Mouse (Mus musculus) ES-Bruce4 (cell line): ENCODE measurements around the gene 9130230L23Rik. TPM values are rescaled to one million over a fixed set of nuclear protein-coding genes. Genes with fewer than 3 reads are reported as not detected.

Source experiments
- H3K27ac ChIP-seq: 2 replicates; pipeline ENCODE4 v1.5.1; 2012; ENCODE audit warnings: low read length, inconsistent platforms; ENCODE audit not compliant: insufficient read depth
- H3K27me3 ChIP-seq: 2 replicates; pipeline ENCODE4 v1.6.1; 2012; ENCODE audit warnings: mild to moderate bottlenecking, low read length, inconsistent platforms; ENCODE audit not compliant: control insufficient read depth, poor library complexity, insufficient read depth, severe bottlenecking
- H3K36me3 ChIP-seq: 2 replicates; pipeline ENCODE4 v1.6.1; 2012; ENCODE audit warnings: inconsistent platforms, mild to moderate bottlenecking, low read length, moderate library complexity; ENCODE audit not compliant: control insufficient read depth, poor library complexity, insufficient read depth, severe bottlenecking
- H3K4me1 ChIP-seq: one replicate; pipeline ENCODE4 v1.8.1; 2011; ENCODE audit warnings: low read length; ENCODE audit not compliant: control insufficient read depth, insufficient read depth
- H3K4me3 ChIP-seq: 2 replicates; pipeline ENCODE4 v1.5.1; 2011; ENCODE audit warnings: low read depth, mild to moderate bottlenecking, low read length
- H3K9ac ChIP-seq: 2 replicates; pipeline ENCODE4 v1.6.1; 2012; ENCODE audit warnings: low read depth, mild to moderate bottlenecking, inconsistent platforms; ENCODE audit not compliant: poor library complexity, severe bottlenecking
- H3K9me3 ChIP-seq: replicated peaks from 2 replicates; pipeline ENCODE4 v1.6.1; 2012; ENCODE audit warnings: mild to moderate bottlenecking, low read length, inconsistent platforms; ENCODE audit not compliant: control insufficient read depth, poor library complexity, insufficient read depth, severe bottlenecking
- CTCF ChIP-seq: IDR thresholded peaks from one replicate; pipeline ENCODE4 v1.8.1; 2011; ENCODE audit warnings: low read depth, low read length
- EP300 ChIP-seq: IDR thresholded peaks from 2 replicates; pipeline ENCODE4 v1.6.1; 2011; ENCODE audit warnings: low read depth, low read length; ENCODE audit not compliant: insufficient read depth
- POLR2A ChIP-seq: IDR thresholded peaks from one replicate; pipeline ENCODE4 v1.8.1; 2011; ENCODE audit warnings: low read length; ENCODE audit not compliant: insufficient read depth
- polyA plus RNA-seq: library from polyadenylated mRNA; stranded (reverse); fragments of >200 nt; gene quantifications from 2 replicates; pipeline ENCODE4 v1.2.4, GENCODE M21; 2011; ENCODE audit warnings: low read depth; ENCODE audit not compliant: missing spikeins, insufficient read depth, insufficient read length

The 9130230L23Rik gene
- polyA plus RNA-seq, 1 experiment = 0.67 TPM

DNA sequence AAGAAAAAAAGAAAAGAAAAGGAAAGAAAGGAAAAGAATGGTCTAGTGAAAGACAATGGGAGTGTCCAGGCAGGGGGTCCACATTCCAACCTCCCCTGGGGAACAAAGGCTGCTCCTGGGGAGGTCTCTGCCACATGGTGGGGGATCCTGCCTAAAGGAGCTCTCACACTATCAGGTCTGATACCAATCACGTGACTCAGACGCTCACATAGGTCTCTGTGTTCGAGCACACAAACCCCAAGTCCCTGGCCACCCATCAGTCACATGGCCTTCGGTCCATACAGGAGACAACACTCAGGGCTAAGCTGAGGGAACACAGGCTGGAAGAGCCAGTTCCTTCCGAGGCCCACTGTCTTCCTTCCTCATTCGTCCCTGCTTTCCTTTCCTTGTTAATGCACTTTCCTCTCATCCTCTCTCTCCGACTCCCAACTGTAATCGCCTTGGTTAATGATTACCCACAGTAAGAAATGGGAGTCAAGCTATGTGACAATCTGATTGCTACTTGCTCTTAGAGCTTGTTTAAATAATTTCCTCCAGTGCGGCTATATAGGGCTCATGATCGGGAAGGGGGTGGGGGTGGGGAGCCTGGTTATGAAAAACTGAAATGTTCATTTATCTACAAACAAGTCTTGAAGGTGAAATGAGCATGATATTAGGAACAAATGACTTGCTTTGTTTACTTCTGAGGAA lies 38.7 kb upstream of the 9130230L23Rik start:
- TF ChIP-seq POLR2A (no peak), CTCF (no peak), EP300 (0 out of 2 replicates have a peak, but pooled peaks have one; percentile 56)
- H3K27ac ChIP-seq = peak overlapping the region; percentile 27; the same call in 1 of the 2 replicates
- H3K36me3 ChIP-seq = 0 out of 2 replicates have a peak, but pooled peaks cover 4% of the 10 kb centered on the region
- H3K27me3 ChIP-seq = no peaks in the 10 kb centered on the region
- H3K4me3 ChIP-seq = 0 out of 2 replicates have a peak overlapping the region, but pooled peaks have one; percentile 1
- H3K4me1 ChIP-seq = peaks cover 4% of the 10 kb centered on the region
- H3K9ac ChIP-seq = no peak overlapping the region
- no peaks in the 10 kb centered on the region for H3K9me3 ChIP-seq

DNA sequence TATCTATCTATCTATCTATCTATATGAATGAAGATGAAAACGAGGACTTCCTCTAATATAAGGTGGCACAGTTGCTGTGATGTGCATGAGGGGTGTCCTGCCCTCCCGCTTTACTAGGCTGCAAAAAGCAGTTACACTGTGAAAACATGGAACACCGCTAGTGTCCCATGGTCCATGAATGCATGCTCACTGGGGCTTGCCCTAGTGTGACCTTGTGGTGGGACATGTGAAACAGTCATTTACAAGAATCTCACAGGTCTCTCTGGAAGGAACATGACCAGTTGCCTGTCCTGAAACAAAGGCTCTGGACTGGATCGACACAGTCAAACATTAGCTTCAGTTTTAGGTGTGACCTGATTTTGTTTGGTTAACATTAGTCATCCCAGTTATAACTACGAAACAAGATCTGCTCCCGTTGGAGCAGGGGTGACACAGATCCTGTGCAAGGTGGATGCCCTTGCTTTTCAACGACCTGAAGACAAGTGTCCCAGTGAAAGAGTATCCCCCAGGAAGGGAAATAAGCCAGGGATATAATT lies 36.7 kb upstream of the 9130230L23Rik start:
- Histone ChIP-seq H3K4me1 (peaks cover 4% of the 10 kb centered on the region), H3K9ac (no peak overlapping the region), H3K27ac (no peak overlapping the region), H3K4me3 (no peak overlapping the region), H3K27me3 (no peaks in the 10 kb centered on the region), H3K36me3 (0 out of 2 replicates have a peak, but pooled peaks cover under 1% of the 10 kb centered on the region), H3K9me3 (no peaks in the 10 kb centered on the region)
- TF ChIP-seq EP300 (no peak), CTCF (no peak), POLR2A (no peak)

DNA sequence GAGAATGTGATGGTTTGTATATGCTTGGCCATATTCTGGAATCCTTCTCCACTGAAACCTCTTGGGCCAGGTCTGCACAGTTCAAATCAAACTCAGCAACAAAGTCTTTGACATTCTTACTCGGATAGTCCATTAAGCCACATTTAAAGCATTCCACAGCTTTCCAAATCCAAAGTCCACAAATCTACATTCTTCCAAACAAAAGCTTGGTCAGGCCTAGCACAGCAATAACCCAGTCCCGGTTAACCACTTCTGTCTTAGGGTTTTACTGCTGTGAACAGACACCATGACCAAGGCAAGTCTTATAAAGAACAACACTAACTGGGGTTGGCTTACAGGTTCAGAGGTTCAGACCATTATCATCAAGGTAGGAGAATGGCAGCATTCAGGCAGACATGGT lies 35.7 kb upstream of the 9130230L23Rik start:
- TF ChIP-seq EP300 = no peak
- no peak for TF ChIP-seq CTCF
- no peak for TF ChIP-seq POLR2A
- Histone ChIP-seq H3K9me3 (no peaks in the 10 kb centered on the region), H3K4me1 (peaks cover 5% of the 10 kb centered on the region), H3K27ac (no peak overlapping the region), H3K9ac (no peak overlapping the region), H3K27me3 (no peaks in the 10 kb centered on the region), H3K4me3 (no peak overlapping the region), H3K36me3 (no peaks in the 10 kb centered on the region)

DNA sequence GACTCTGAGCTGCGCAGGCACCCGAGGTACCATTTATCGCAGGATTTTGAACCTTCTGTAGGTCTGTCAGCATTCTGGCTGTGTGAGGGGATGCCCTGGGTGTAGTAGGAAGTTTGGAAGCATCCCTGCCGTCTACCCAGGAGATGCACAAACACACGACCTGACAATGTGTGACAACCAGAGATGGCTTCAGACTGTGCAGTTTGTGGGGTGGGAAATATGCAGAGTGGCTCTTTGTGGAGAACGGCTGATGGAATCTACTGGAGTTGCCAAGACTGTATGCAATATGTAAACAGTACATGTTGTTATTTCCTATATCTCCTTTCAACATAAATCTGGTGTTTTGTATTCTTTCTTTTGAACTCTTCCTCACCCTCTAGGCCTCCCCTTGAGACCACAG lies 33.0 kb upstream of the 9130230L23Rik start:
- Histone ChIP-seq H3K9ac (no peak overlapping the region), H3K36me3 (no peaks in the 10 kb centered on the region), H3K9me3 (no peaks in the 10 kb centered on the region), H3K4me3 (no peak overlapping the region), H3K27ac (no peak overlapping the region), H3K4me1 (peaks cover 3% of the 10 kb centered on the region), H3K27me3 (no peaks in the 10 kb centered on the region)
- TF ChIP-seq POLR2A (no peak), EP300 (no peak), CTCF (no peak)

DNA sequence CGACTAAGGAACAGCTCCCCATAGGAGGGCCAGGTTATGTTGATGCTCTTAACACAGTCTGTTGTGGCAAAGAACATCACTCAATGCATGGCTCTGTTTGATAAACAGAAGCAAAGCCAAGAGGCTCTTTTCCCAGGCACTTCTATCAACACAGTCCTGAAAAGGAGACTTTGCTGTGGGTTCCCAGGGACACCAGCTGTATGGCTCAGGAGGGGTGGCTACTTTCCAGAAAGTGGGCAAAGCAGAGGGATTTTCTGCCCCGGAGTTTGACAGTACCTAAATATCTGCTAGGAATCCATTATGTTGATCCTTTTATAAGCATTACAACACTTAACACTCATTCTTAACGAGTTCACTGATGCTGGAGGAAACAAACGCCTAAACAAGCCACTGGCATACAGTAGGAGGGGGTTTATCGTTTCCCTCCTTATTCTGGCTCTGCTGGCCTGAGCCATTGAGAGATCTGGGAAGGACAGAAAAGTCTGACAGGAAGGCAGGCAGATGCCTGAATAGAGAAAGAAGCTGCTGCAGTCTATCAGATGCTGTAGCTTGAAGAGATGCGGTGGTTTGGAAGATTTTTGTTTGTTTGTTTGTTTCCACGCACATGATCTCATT lies 32.5 kb upstream of the 9130230L23Rik start:
- no peaks in the 10 kb centered on the region for H3K36me3 ChIP-seq
- H3K9me3 ChIP-seq = no peaks in the 10 kb centered on the region
- H3K27ac ChIP-seq = no peak overlapping the region
- H3K4me3 ChIP-seq = no peak overlapping the region
- H3K4me1 ChIP-seq = peaks cover 3% of the 10 kb centered on the region
- H3K27me3 ChIP-seq = no peaks in the 10 kb centered on the region
- H3K9ac ChIP-seq = no peak overlapping the region
- TF ChIP-seq EP300 (no peak), POLR2A (no peak), CTCF (no peak)
